Mouse (Mus musculus): ENCODE measurements around the gene Htra2. TPM values are rescaled to one million over a fixed set of nuclear protein-coding genes. Genes with fewer than 3 reads are reported as not detected.
A peak's percentile ranks its signal among the peaks of the same experiment; 100 is the strongest.

The Htra2 gene
- polyA plus RNA-seq, 1 experiment from 2014 or later: 54.4 TPM

DNA sequence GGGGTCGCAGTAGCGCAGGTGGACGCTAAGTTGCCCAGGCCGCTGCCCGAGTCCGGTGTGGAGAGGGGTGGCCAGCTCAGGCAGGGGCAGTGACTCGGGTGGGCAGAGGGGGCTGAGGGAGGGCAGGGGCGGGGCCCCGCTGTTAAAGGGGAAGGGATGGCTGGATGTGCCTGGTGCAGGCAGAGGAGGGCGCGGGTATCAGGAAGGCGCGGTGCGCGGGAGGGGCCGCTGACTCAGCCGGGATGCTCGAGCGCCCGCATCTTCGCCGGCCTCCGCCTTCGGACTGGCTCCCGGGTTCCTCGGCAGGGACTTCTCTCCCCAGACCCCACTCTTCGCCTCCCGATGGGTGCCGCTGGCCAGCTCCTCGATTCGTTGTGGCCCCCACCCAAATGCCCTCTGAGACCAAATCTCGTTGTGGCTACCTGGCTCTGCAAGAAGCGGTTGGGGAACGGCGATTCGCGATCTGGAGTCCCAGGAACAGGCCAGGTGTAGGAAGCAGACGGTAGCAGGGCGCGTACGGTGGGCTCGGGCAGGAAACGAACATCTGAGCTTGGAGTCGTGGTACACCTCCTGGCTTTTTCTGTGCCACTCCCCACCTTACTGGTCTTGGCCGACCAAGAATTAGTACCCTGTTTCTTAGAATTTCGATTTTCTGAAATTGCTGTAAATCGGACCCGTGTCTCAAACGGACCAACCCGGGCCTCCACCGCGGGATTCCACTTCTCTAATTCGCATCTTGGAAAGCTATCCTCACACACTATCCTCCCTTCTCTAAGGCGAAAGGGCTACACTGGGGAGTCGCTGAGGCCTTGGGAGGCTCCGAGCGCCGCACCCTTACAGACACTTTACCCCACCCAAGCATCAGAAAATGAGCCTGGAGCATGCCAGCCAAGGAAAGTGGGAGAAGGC is 15.5 kb upstream of the Htra2 start:
- peak; percentile 40 for DNase-seq (ENCODE audit: low spot score)

DNA sequence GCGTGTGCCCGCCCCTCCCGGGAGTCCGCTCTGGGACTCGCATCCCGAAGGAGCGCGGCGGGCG is 15.0 kb upstream of the Htra2 start, which contains the start of gene Tlx2:
Tlx2 (minus strand) TSS at position 47 of the 64 bp plus-strand sequence.
- no peak for DNase-seq (ENCODE audit: low spot score)

DNA sequence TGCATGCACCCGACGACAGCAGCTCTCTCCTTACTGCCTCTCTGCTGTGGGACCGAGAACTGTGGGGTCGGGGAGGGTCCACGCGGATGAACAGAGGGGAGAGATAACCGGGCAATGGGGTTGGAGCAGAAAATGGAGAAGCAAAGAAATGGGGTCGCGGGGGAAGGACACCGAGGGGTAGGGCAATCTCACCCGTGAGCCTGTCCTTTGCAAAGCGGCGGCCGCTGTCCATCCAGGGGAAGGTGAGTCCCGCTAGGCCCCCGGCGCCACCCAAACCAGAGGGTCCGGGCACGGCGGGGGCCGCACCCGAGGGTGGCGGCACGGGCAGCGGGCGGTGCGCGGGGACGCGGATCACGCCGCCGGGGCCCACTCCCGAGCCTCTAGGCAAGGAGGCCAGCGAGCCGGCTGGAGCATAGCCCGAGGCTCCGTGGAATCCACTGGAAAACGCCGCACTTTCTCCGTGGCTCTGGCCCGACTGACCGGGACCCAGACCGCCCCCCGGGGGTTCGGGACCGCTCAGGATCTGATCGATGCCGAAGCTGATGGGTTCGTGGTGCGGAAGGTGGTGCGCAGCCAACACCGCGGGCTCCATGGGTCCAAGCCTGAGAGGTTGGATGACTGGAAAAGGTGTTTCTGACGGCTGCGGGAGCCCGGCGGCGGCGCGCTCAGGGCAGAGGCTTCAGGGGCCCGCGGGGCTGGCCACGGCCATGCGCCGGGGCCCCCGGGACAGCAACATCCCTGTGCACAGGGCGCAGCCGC is 14.6 kb upstream of the Htra2 start:
- DNase-seq (ENCODE audit: low spot score): no peak

DNA sequence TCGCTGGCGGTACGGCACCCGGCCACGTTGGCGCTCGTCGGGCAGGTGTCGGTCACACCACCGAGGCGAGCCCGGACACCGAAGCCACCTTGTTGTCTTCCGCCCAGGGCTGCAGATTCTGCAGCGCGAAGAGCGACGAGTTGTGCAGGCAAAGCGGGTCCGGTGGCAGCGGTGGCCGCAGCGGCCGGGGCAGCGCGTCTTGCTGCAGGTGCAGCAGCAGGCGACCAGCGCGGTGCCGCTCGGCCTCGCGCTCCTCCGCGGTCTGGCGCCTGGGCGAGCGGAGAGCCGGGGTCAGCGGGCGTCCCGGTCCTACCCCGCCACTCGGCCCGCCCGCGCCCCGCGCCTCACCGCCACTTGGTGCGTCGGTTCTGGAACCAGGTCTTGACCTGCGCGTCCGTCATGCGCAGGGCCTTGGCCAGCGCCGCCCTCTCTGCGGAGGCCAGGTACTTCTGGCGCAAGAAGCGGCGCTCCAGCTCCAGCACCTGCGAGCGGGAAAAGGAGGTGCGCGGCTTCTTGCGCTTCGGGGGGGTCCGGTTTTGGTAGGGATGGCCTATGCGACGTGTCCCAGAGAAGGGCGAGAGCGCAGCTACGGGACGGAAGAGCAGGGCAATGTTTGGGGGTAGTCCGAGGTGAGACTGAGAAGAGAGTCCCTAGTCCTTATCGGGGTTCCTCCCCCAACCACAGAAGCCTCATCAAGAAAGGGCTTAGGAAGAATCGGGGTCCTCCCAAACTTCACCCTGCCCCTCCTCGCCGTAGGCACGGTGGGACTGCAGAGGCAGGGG is 13.8 kb upstream of the Htra2 start:
- no peak for DNase-seq (ENCODE audit: low spot score)

DNA sequence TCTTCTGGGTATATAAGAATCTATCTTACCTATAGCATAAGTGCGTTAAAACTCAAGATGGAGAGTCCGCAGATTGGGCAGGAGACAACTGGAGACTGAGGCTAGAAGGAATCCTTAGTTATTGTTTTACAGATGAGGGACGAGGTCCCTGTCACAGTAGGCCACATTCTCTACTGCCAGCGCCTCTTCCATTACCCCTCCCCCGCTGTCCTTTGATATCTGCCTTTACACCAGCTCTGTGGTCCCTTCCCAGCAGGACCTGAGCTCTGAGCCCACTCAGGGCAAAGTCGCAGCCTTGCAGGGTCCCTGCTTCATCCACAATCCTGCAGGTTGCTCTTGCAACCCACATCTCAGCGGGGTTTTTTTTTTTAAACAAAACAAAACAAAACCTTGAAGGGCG is 13.1 kb upstream of the Htra2 start:
- no peak for DNase-seq (ENCODE audit: low spot score)

DNA sequence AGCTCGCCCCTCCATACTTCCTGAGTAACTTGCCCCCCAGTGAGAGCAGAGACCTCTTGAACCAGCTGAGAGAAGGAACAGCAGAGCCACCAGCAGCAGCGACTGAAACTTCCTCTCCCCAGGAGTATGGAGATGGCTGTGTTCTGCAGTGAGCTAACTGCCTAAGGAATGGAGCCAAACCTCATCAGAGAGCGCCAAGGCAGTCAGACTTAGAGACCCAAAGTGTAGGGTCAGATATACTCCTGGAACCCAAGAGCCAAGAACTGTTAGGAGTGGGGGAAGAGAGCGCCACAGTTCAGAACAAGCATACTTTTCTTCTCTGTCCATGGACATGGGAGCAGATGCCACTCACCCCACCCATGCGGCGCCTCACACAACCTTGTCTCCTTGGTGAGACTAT is 11.4 kb upstream of the Htra2 start:
- DNase-seq (ENCODE audit: low spot score): no peak

DNA sequence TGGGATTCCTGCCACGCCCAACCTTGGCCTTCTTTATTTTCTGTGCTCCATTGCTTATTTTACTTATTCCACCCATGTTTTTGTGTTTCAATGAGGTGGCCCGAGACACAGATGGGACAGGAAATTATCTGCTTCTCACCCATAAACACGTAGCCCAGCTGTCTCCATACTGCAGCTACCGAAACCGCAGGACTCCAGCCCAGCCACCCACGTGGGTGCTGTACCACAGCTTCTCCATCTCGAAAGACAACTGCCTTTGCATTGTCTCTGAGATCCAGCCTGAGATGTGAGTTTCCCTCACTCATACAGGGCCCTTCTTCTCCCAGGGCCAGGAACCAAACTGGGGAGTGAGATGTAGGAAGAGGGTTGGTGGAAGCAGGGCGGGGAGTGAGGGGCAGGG is 10.9 kb upstream of the Htra2 start:
- DNase-seq (ENCODE audit: low spot score): peak; percentile 36

DNA sequence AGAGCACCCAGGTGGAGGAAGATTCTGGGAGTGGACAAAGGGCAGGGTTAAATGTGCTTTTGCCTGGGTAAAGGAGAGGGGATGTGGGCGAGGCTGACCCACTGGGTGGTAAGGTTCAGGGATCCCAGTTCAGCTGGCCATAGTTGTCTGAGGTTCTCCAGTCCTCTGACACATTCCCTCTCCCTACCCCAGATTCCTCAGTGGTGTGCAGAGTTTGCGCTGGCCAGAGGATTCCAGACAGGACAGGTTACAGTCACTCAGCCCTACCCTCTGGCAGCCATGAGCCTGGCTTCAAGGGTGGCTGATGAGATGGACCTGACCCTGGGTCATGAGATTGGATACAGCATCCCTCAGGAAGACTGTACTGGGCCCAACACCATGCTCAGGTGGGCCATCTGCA is 3.7 kb upstream of the Htra2 start:
- no peak for DNase-seq (ENCODE audit: low spot score)

DNA sequence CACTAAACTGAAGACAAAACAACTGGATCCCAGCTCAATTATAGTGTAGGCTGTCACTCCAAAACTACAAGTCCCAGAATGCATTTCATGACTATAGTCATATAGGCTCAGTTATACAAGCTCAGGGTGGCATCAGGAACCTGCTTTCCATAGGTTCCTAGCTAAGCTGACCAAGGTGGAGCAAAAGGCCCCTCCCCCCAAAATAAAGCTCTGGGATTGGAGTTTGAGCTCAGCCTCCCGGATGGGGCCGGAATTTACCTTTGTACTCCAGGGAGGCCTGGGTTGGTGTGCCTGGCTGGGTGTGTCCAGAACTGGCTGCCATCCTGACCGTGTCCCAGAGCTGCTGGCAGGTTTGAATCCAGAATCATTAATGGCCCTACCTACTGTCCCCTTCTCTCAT is 2.7 kb upstream of the Htra2 start, which contains the start of gene Dqx1:
Dqx1 (plus strand) TSS at position 55 of the 400 bp plus-strand sequence.
- no peak for DNase-seq (ENCODE audit: low spot score)

DNA sequence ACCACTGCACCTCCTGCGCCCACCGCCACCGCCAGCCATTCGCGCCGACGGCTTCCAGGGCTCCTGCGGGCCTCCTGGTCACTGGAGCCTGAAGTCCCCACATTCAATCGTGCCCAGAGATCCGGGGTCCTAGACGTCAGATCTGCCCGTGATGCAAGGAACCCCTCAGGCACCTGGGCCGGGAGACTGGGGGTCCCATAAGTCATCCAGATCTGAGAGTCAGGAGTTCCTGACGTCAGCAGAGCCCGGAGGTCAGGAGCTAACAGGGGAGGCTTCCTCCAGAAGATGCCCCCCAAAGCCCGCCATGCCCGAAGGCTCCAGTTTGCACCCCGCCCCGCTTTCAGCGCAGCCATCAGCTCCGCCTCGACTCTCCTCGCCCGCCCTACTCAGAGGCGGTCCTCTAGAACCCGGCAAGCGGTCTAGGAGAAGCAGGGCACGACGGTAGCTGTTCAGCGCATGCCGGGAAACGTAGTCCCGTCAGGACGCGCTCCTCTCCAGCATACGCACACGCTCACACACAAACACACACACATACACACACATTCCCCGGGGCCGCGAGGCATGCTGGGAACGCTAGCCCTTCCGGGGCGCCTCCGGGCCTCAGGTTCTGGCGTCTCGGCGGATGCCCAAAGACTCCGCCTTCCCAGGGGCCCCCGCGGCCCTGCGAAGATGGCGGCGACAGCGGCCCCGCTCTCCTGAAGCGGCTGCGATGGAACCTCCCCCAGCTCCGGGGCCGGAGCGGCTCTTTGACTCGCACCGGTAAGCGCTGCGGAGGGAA is 810 bp downstream of the Htra2 start, which contains the start of gene Aup1:
Aup1 (plus strand) TSS at position 448 of the 778 bp plus-strand sequence.
- DNase-seq (ENCODE audit: low spot score): peak; percentile 99

DNA sequence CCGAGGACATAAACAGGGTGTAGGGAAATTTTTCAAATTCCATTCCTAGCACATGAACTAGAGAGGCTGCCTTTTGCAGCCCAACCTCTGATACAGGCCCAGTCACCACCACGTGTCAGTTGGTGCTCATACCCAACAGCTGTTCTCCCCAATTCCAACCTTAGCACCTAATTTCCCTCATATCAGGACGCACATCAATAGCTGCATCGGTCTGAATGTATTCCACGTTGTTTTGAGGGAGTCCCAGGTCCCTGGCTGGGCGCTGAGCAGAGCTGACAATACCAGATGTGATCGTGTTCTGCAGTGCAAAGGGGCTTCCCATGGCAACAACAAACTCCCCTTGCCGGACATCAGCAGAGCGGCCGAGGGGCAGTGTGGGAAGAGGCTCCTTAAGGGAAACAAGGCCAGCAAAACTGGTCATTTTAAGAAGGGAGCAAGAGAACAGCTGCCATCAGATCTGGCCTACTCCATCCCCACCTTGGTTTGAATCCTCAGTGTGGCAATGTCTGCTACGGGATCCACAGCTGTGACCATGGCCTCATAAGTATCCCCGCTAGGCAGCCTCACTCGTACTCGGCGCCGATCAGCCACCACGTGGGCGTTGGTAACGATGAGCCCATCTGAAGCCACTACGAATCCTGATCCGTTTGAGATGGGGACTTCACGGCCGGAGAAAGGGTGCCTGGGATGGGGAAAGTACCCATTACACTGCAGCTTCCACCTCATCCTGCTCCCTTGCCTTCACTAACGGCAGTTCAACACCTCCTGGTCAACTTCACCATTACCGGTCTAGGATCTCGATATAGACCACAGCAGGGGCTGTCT is 1.7 kb downstream of the Htra2 start:
- DNase-seq (ENCODE audit: low spot score): peak; percentile 31

DNA sequence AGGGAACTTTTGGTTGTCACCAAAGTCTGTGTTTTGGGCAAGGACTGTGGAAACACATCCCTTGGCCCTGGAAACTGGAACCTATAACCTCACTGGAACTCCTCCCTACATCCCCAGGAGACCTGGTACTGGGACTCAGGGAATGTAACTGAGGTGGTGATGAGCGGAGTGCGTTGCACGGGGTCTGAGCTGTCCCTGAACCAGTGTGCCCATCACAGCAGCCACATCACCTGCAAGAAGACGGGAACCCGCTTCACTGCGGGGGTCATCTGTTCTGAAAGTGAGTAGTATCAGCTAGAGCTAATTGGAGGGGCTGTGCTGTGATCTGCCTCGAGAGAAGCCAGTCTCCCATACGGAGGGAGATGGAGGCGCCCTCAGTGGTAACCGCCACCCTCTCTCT is 5.7 kb downstream of the Htra2 start:
- no peak for DNase-seq (ENCODE audit: low spot score)

DNA sequence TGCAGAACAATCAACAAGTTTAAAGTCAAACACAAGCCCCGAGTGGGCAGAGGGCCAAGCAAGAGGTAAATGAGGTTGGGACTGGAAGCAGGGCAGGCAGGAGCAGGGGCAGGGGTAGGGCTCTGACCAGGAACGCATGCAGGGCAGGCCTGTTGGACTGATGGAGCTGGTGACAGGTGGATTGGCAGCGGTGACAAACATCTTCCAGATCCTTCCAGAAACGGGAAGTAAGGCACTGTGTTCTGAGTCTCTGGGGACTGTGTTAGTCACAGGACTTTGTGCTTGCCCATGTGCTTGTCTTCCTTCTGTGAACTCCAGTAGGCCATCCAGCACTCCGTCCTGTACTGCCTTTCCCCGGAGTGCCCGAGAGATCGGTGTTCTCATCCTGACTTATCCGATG is 10.3 kb downstream of the Htra2 start:
- DNase-seq (ENCODE audit: low spot score): no peak

DNA sequence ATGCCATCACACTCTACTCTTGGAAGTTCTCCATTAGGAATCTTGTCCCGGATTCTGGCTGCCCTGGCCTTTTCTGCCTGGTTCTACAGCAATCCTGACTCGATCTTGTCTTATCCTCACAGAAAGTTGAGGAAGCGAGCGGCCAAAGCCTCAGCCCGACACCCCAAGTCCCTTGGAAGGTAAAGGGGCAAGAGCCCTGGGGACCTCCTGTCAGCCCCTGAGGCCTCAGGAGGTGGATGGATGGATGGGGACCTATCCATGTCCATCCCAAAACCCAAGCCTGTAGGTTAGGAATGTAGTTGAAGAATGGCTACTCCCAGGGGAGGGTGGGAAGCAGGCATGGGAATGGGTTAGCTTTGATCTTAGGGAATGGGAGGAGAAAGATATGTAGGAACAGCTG is 11.1 kb downstream of the Htra2 start:
- DNase-seq (ENCODE audit: low spot score): no peak

DNA sequence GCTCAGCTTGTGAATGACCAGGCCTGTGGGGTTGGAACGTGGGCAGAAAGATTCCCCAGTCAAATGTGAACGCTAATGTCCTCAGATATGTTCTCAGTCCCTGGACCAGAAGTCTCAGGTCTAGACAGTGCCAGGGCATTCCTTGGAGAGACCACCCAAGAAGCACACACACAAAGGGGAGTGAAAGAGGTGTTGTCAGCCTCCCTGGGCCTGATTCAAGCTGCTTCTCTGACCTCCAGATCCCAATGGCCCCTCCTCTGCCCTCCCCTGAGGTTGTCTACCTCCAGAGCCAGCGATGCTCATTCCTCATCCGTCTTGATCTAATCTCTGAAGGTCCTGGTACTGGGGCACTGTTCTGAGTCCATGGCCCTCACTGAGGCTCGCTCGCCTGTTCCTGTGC is 11.5 kb downstream of the Htra2 start:
- no peak for DNase-seq (ENCODE audit: low spot score)

DNA sequence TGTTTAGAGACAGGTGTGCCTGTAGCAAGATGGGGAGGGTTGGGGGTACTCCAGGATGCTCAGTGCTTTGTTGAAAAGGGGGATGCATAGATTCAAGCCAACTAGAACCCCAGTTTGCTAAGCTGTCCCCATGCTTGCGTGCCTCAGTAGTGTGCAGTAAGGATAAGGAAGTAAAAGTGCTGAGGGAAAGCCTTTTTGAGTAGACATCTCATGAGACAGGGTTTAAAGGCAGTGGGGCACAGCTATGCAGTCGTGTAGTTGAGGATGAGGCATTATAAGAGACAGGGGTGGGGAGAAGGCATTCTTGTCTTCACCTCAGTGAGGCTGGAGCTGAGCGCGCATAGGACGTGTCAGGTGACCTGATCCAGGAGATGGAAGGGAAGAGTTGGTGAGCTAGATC is 14.5 kb downstream of the Htra2 start:
- DNase-seq (ENCODE audit: low spot score): no peak

DNA sequence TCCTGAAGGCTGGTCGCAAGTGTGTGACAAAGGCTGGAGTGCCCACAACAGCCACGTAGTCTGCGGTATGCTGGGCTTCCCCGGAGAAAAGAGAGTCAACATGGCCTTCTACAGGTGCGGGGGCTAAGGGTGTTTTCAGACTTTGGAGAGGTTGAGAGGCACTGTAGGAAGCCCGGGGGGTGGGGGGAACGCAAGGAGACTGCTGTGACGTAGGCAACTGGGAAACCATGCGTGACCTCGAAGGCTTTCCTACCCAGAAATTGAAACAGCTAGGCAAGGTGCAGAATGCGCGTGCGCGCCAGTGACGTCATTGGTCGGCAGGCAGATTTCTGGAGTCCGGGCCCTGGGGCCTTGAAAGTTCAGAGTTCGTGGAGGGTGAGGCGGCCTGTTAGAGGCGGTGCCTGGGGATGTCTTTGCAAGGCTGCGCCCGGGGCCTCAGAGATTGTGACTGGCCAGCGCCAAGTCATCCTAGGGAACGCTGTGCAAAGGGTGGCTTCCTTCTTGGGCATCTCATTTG is 16.5 kb downstream of the Htra2 start:
- peak; percentile 91 for DNase-seq (ENCODE audit: low spot score)

DNA sequence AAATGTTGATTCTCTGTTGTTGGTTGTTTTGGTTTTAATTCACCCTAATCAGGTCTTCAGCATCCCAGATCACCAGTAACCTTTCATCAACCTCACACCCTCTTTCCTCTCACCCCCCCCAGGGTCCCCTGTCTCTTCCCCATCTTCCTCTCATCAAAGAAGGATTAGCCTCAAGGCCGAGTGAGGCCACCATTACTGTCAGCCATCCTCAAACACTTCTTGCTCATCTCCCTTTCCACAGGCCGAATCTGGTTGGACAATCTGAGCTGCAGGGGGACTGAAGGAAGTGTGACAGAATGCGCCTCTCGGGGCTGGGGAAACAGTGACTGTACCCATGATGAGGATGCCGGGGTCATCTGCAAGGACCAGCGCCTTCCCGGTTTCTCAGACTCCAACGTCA is 17.9 kb downstream of the Htra2 start:
- no peak for DNase-seq (ENCODE audit: low spot score)

DNA sequence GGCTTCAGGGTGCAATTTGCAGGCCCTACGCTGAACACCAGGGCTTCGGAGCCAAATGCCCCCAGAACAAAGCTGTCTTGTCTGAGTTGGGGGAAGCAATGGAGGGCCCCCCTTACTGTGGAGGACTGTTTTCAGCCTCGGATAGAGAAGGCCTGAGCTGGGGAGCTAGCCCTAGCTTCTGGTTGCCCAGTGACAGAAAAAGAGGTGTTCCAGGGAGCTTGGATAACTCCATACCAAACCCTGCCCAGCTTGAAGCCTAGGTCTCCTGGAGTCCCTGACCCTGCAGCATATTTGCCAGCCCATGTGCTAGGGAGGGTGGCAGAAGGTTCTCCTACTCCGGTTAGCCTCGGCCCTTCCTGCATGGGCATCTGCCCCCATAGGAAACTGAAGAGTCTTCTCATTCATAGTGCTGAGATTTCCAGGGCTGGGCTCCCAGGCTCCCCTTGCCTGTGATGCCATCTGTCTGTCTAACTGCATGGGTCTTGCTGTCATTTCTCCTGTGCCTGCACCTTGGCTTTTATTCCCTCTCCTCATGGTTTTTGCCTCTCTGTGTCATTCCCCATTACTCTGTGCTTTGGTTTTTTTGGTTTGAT is 20.5 kb downstream of the Htra2 start:
- DNase-seq (ENCODE audit: low spot score): no peak

All from thymus, postnatal 0 days (tissue).